Mouse (Mus musculus): Measurements from ENCODE around the gene Lect2. TPM values are rescaled to one million over a fixed set of nuclear protein-coding genes. Genes with fewer than 3 reads are reported as not detected.

Gene Lect2
- polyA plus RNA-seq, 2 experiments, result not detected

- no peak for ATAC-seq (ENCODE audit: low FRiP score, low read depth)
- no peak for TF ChIP-seq POLR2A (IDR thresholded peaks at IDR 0.05; ENCODE audit: borderline replicate concordance, extremely low read depth, insufficient read depth, insufficient read length)
- Histone ChIP-seq H3K27ac (replicated peaks; ENCODE audit: low read depth, low read length) (no peak overlapping the region), H3K27me3 (ENCODE audit: control insufficient read depth, insufficient read depth, low read length) (no peaks in the 10 kb centered on the region), H3K36me3 (ENCODE audit: control insufficient read depth, insufficient read depth, low read length) (no peaks in the 10 kb centered on the region), H3K9ac (ENCODE audit: low read depth, low read length, severe bottlenecking) (no peak overlapping the region), H3K4me1 (ENCODE audit: control insufficient read depth, insufficient read depth, low read length) (no peaks in the 10 kb centered on the region), H3K4me3 (replicated peaks; ENCODE audit: low read length) (no peak overlapping the region), H3K9me3 (ENCODE audit: control insufficient read depth, low read length) (peaks cover 3% of the 10 kb centered on the region; the same call in 1 of the 2 replicates), H3K4me2 (replicated peaks; ENCODE audit: low read depth, low read length, severe bottlenecking) (no peak overlapping the region)
- 90% methylated on average over 4 of the region's 4 CpGs for WGBS
- no peak for DNase-seq (ENCODE audit: low spot score)
These were observed 8.5 kb downstream of the Lect2 start for GRCm38 (mm10) chr13:56539846-56540245.

GRCm38 (mm10) chr13:56537026-56537425 lies 11.3 kb downstream of the Lect2 start:
- DNase-seq (ENCODE audit: low spot score) (no peak), ATAC-seq (ENCODE audit: low FRiP score, low read depth) (no peak)
- Histone ChIP-seq H3K4me3 (replicated peaks; ENCODE audit: low read length) (no peak overlapping the region), H3K9ac (ENCODE audit: low read depth, low read length, severe bottlenecking) (no peak overlapping the region), H3K27me3 (ENCODE audit: control insufficient read depth, insufficient read depth, low read length) (no peaks in the 10 kb centered on the region), H3K36me3 (ENCODE audit: control insufficient read depth, insufficient read depth, low read length) (no peaks in the 10 kb centered on the region), H3K9me3 (ENCODE audit: control insufficient read depth, low read length) (peaks cover 9% of the 10 kb centered on the region; the same call in 1 of the 2 replicates), H3K27ac (replicated peaks; ENCODE audit: low read depth, low read length) (no peak overlapping the region), H3K4me1 (ENCODE audit: control insufficient read depth, insufficient read depth, low read length) (no peaks in the 10 kb centered on the region), H3K4me2 (replicated peaks; ENCODE audit: low read depth, low read length, severe bottlenecking) (no peak overlapping the region)
- WGBS, result 86% methylated on average over 12 of the region's 12 CpGs
- TF ChIP-seq POLR2A (IDR thresholded peaks at IDR 0.05; ENCODE audit: borderline replicate concordance, extremely low read depth, insufficient read depth, insufficient read length), result no peak

- Histone ChIP-seq H3K27me3 (ENCODE audit: control insufficient read depth, insufficient read depth, low read length) (no peaks in the 10 kb centered on the region), H3K36me3 (ENCODE audit: control insufficient read depth, insufficient read depth, low read length) (no peaks in the 10 kb centered on the region), H3K4me3 (replicated peaks; ENCODE audit: low read length) (no peak overlapping the region), H3K27ac (replicated peaks; ENCODE audit: low read depth, low read length) (no peak overlapping the region), H3K4me1 (ENCODE audit: control insufficient read depth, insufficient read depth, low read length) (no peaks in the 10 kb centered on the region), H3K9me3 (ENCODE audit: control insufficient read depth, low read length) (peaks cover 9% of the 10 kb centered on the region; the same call in 1 of the 2 replicates), H3K4me2 (replicated peaks; ENCODE audit: low read depth, low read length, severe bottlenecking) (no peak overlapping the region), H3K9ac (ENCODE audit: low read depth, low read length, severe bottlenecking) (no peak overlapping the region)
- no peak for TF ChIP-seq POLR2A (IDR thresholded peaks at IDR 0.05; ENCODE audit: borderline replicate concordance, extremely low read depth, insufficient read depth, insufficient read length)
- 71% methylated on average over 5 of the region's 5 CpGs for WGBS
- DNase-seq (ENCODE audit: low spot score) (no peak), ATAC-seq (ENCODE audit: low FRiP score, low read depth) (no peak)
These were observed 12.7 kb downstream of the Lect2 start for GRCm38 (mm10) chr13:56535570-56535969.

- H3K9me3 ChIP-seq (ENCODE audit: control insufficient read depth, low read length), result peaks cover 9% of the 10 kb centered on the region; the same call in 1 of the 2 replicates
- WGBS, result 78% methylated on average over 5 of the region's 5 CpGs
- no peak overlapping the region for H3K9ac ChIP-seq (ENCODE audit: low read depth, low read length, severe bottlenecking)
- no peak for ATAC-seq (ENCODE audit: low FRiP score, low read depth)
- H3K4me1 ChIP-seq (ENCODE audit: control insufficient read depth, insufficient read depth, low read length), result no peaks in the 10 kb centered on the region
- H3K27me3 ChIP-seq (ENCODE audit: control insufficient read depth, insufficient read depth, low read length), result no peaks in the 10 kb centered on the region
- H3K4me3 ChIP-seq (replicated peaks; ENCODE audit: low read length), result no peak overlapping the region
- no peaks in the 10 kb centered on the region for H3K36me3 ChIP-seq (ENCODE audit: control insufficient read depth, insufficient read depth, low read length)
- no peak for TF ChIP-seq POLR2A (IDR thresholded peaks at IDR 0.05; ENCODE audit: borderline replicate concordance, extremely low read depth, insufficient read depth, insufficient read length)
- H3K27ac ChIP-seq (replicated peaks; ENCODE audit: low read depth, low read length), result no peak overlapping the region
- no peak overlapping the region for H3K4me2 ChIP-seq (replicated peaks; ENCODE audit: low read depth, low read length, severe bottlenecking)
- no peak for DNase-seq (ENCODE audit: low spot score)
These were observed 13.4 kb downstream of the Lect2 start for GRCm38 (mm10) chr13:56534931-56535330.

GRCm38 (mm10) chr13:56529685-56530084 lies 18.6 kb downstream of the Lect2 start:
- no peaks in the 10 kb centered on the region for H3K36me3 ChIP-seq (ENCODE audit: control insufficient read depth, insufficient read depth, low read length)
- 48% methylated on average over 8 of the region's 8 CpGs for WGBS
- H3K9ac ChIP-seq (ENCODE audit: low read depth, low read length, severe bottlenecking), result no peak overlapping the region
- H3K4me1 ChIP-seq (ENCODE audit: control insufficient read depth, insufficient read depth, low read length), result no peaks in the 10 kb centered on the region
- no peak overlapping the region for H3K4me2 ChIP-seq (replicated peaks; ENCODE audit: low read depth, low read length, severe bottlenecking)
- no peak for DNase-seq (ENCODE audit: low spot score)
- H3K9me3 ChIP-seq (ENCODE audit: control insufficient read depth, low read length), result peaks cover 5% of the 10 kb centered on the region; the same call in 1 of the 2 replicates
- no peak for ATAC-seq (ENCODE audit: low FRiP score, low read depth)
- H3K27me3 ChIP-seq (ENCODE audit: control insufficient read depth, insufficient read depth, low read length), result no peaks in the 10 kb centered on the region
- no peak overlapping the region for H3K27ac ChIP-seq (replicated peaks; ENCODE audit: low read depth, low read length)
- TF ChIP-seq POLR2A (IDR thresholded peaks at IDR 0.05; ENCODE audit: borderline replicate concordance, extremely low read depth, insufficient read depth, insufficient read length), result no peak
- no peak overlapping the region for H3K4me3 ChIP-seq (replicated peaks; ENCODE audit: low read length)

- H3K4me3 ChIP-seq (replicated peaks; ENCODE audit: low read length), result no peak overlapping the region
These were observed 19.3 kb downstream of the Lect2 start for GRCm38 (mm10) chr13:56529031-56529430.

More at GRCm38 (mm10) chr13:56529031-56529430, 19.3 kb downstream of the Lect2 start:
- Histone ChIP-seq H3K36me3 (ENCODE audit: control insufficient read depth, insufficient read depth, low read length) (no peaks in the 10 kb centered on the region), H3K4me1 (ENCODE audit: control insufficient read depth, insufficient read depth, low read length) (no peaks in the 10 kb centered on the region), H3K4me2 (replicated peaks; ENCODE audit: low read depth, low read length, severe bottlenecking) (no peak overlapping the region), H3K9me3 (ENCODE audit: control insufficient read depth, low read length) (peaks cover 1% of the 10 kb centered on the region; the same call in 1 of the 2 replicates), H3K27ac (replicated peaks; ENCODE audit: low read depth, low read length) (no peak overlapping the region), H3K9ac (ENCODE audit: low read depth, low read length, severe bottlenecking) (no peak overlapping the region), H3K27me3 (ENCODE audit: control insufficient read depth, insufficient read depth, low read length) (no peaks in the 10 kb centered on the region)
- WGBS, result 63% methylated on average over 4 of the region's 4 CpGs
- no peak for TF ChIP-seq POLR2A (IDR thresholded peaks at IDR 0.05; ENCODE audit: borderline replicate concordance, extremely low read depth, insufficient read depth, insufficient read length)
- DNase-seq (ENCODE audit: low spot score), result no peak
- ATAC-seq (ENCODE audit: low FRiP score, low read depth), result no peak

Measured in limb, embryonic 14.5 days (tissue).